Mouse (Mus musculus) CD4-positive, CD25-positive, alpha-beta regulatory T cell, adult 2 months (primary cell): ENCODE data around the gene Ephb6.

ENCODE experiments used
- DNase-seq: peaks from one replicate; pipeline ENCODE4 v3.0.0-alpha.2; 2012; ENCODE audit warnings: low read depth, low spot score

The Ephb6 gene

GRCm38 (mm10) chr6:41605061-41605793 is at the start of gene Ephb6:
Gene Ephb6, plus strand, starts transcription at chr6:41605482.
- DNase-seq, result peak; percentile 85

- DNase-seq, result peak; percentile 63
These were observed 48.9 kb upstream of the Ephb6 start for GRCm38 (mm10) chr6:41556389-41556788.

GRCm38 (mm10) chr6:41557468-41557867 is 47.8 kb upstream of the Ephb6 start:
- DNase-seq, result peak; percentile 57

DNA sequence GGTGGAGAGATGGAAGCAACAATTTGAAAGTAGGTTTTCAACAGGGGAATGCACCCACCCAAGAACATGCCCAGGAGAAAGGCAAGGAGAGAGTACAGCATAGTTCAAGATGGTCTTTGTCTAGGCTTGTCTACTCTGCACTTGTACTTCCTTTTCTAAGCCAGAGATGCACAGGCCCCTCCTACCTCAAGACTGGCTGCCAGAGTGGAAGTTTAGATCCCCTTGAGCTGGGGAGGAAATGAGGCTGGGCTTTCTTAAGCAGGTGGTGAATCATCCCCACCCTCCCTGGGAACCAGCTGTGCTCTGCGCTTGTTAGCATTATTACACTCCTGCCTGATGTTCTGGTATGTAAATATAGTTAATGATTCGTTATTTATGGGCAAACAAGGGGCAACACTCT is 47.0 kb upstream of the Ephb6 start:
- peak; percentile 80 for DNase-seq

GRCm38 (mm10) chr6:41559331-41559730 is 46.0 kb upstream of the Ephb6 start:
- DNase-seq, result peak; percentile 60

DNA sequence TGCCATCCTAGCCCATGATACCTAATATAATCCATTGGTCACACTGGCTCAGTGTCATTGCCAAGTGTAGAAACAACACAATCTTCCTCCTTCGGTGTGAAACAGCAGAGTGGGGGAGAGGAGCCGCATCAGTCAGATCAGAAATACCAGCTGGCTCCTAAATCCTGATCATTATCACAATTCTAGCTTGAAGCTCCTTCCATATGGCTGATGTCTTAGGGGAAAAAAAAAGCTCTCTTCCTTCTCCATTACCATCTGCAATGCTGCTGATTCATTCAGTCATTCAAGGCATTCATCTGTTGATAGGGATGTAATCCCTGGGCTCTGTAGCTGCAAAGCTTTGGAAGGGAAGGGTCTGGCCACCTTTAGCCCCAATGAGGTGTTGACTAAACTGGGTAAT is 45.0 kb upstream of the Ephb6 start:
- no peak for DNase-seq

GRCm38 (mm10) chr6:41562598-41562997 is 42.7 kb upstream of the Ephb6 start:
- DNase-seq, result no peak

DNA sequence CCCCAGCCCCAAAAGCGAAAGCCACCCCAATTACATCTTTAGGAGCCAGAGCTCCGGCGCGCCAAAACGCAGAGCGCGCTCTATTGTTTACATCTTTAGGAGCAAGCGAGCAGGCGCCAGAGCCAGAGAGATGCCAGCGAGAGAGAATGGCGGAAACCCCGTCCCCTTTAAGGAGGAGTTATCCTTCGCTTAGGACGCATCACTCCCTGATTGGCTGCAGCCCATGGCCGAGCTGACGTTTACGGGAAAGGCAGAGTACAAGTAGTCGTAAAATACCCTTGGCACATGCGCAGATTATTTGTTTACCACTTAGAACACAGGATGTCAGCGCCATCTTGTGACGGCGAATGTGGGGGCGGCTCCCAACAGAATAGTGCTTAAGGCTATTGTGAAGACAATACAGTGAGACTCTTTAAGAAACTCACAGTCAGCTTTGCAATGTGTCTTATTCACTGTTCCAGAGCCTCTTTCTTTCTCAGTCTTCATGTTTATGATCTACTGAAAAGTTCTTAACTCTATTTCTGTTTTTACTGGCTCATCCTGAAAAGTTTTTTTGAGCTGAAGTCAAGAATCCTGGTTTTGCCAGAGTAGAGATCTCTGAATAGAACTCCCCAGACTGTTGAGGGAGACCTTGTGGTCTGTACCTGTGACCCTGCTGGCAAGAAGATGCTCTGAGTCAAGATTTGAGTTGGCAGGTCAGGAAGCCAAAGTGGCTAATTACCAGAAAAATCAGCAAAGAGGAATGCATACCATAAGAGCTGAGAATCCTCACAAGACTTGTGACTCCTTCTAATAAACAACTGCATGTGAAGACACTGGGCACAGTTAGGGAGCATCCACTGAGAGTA is 42.0 kb upstream of the Ephb6 start:
- DNase-seq, result peak; percentile 56

GRCm38 (mm10) chr6:41565261-41565660 is 40.0 kb upstream of the Ephb6 start:
- DNase-seq, result no peak

DNA sequence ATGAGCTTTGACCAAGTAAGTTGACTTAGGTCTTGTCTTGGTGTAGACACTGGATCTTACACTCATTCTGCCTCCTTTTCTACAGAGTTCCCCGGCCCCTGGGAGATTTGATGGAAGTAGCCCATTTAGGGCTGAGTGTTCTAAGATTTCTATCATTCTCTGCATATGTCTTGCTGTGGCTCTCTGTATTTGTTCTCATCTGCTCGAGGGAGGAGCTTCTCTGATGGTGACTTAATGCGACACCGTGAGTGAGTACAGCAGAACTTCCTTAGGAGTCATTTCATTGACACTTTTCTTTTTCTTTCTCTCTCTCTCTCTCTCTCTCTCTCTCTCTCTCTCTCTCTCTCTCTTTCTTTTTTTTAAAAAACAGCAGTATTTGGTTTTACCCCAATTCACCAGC is 38.3 kb upstream of the Ephb6 start:
- peak; percentile 47 for DNase-seq

GRCm38 (mm10) chr6:41569078-41569477 is 36.2 kb upstream of the Ephb6 start:
- no peak for DNase-seq

DNA sequence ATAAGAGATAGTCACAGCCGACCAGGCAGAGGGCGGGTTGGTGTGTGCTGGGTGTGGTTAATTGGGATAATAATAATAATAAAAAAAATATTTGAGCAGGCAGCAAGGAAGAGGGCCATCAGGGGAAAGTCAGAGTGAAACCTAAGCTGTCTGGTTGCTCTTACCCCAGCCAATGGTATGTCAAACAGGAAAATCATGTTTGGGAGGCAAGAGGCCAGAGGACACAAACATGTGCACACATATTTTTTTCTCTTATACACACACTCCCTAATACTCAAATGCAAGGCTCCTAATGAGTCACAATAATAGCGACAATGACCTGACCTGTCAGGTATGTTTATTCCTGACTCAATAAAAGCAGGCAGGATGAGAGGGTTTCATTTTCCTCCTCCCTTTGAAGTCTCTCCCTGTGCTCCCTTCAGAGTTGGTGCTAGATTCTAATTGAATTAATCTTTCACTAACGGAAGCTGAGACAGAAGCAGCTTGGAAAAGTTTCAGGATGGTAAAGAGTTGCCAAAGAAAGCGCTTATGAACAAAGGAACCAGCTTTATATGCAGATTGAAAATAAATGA is 28.7 kb upstream of the Ephb6 start:
- no peak for DNase-seq

DNA sequence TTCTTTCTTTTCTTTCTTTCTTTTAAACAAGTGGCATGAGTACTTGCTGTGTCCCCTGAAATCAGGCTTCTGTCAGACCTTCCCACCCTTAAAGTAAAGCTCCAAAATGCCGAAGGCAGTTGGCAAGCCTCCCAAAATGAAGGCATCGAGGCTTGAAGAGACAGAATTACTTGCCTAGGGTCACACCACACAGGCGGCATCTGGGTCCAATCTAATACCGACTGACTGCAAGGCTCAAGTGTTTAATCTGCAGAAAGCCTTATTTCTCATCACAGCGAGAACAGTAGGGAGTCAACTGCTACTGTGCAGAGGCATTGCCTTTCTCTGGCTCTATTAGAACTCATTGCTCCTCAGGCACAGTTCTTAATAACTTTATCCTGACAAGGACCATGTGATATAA is 28.0 kb upstream of the Ephb6 start:
- DNase-seq, result no peak

- peak; percentile 36 for DNase-seq
These were observed 24.0 kb upstream of the Ephb6 start for GRCm38 (mm10) chr6:41581295-41581694.

DNA sequence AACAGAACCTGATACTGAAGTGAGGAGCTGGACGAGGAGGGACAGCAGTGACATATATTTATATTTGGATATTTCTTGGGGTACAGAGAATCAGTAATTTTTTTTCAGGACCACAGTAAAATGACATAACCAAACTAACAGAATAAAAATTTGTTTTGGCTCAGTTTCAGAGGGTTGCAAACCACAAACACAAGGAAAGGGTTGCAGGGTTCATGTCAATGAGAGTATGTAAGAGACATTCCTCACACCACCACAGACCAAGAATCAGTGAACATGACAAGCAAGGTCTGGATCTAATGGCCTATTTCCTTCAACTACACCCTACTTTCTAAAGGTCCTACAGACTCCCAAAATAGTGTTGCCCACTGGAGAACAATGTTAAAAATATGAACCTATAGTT is 23.1 kb upstream of the Ephb6 start:
- no peak for DNase-seq

DNA sequence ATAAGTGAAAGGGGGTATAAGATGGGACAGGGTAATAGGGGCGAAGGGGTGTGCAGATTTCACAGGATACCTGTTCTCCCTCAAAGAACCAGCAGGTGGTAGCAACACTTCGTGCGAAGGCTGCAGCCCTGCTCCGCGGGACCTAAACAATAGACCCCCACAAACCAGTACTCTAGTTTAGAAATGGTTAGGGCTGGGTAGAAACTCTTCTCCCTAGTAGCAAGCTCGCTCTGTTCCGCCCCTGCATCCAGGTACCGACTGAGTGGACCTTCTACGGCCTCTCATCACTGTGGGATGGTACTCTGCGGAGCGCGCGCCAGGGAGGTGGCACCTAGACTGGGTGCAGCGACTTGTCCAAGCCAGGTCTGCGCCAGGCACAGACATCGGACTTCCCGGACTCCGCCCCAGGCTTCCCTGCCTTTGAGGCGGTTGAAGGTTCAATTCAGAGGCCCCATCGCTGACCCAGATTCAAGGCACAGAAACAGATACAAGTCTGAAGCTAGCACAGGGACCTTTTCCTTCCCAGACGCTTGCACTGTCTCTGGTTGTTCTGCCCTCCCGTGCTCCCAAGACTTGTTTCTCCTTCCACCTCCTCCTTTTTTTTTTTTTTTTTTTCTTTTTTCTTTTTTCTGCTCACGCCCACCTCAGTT is 756 bp upstream of the Ephb6 start:
- peak; percentile 80 for DNase-seq

DNA sequence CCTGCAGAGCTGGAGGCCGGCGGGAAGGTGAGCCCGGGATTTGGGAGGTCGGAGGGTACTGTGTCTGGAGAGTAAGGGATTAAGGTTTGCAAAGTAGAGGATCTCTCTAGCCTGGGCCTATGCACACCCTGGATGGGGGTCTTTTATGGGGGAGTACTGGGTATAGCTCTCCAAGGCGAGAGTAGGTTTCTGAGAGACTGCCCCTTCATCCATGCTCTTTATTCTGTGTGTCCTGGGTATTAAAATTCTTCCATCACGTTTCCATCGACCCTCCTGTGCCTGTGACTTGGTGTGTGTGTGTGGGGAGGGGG is 467 bp downstream of the Ephb6 start:
- no peak for DNase-seq

GRCm38 (mm10) chr6:41606214-41606613 is 932 bp downstream of the Ephb6 start:
- peak; percentile 24 for DNase-seq

DNA sequence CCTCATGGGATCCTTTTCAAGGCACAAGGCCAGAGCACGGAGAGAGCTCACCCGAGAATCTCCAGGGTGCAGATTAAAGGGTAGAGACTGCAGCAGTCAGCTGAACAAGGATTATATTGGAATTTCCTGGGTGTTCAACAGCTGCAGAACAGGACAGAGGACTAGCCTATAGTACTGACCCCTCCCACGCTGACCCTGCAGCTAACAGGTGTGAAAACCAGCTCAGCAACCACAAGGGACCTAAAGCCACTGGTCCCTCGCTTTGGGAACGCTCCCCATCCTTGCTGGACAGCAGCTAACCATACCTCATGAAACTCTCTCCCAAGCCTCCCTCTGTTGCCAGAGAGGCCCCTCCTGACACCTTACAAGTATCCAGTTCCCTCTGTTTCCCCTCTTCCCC is 2.4 kb downstream of the Ephb6 start:
- no peak for DNase-seq

DNA sequence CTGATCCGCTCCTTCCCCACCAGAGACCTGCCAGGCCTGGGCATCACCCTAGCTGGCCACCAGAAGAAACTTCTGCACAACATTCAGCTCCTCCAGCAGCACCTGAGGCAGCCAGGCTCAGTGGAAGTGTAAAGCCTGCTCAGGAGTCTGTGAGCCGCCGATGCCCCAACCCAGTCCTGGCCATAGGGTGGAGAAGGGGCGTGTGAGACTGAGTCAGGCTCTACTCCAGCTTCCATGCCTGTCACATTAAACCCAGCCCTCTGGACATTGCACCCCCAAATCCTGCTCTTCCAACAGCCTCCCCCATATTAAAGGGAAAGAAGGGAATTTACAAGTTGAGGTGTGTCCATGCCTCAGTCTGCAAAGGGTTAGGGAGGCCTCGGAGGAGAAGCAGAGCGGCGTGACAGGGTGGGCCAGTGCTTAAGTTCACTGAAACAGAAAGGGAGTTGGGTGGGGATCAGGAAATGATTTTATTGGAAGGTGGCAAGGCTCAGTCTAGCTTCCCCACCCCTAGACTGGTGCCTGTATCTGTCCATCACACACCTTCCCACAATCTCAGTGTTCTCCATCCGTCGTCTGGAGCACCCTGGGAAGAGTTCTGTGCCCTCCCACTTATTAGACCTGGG is 15.0 kb downstream of the Ephb6 start:
- no peak for DNase-seq

DNA sequence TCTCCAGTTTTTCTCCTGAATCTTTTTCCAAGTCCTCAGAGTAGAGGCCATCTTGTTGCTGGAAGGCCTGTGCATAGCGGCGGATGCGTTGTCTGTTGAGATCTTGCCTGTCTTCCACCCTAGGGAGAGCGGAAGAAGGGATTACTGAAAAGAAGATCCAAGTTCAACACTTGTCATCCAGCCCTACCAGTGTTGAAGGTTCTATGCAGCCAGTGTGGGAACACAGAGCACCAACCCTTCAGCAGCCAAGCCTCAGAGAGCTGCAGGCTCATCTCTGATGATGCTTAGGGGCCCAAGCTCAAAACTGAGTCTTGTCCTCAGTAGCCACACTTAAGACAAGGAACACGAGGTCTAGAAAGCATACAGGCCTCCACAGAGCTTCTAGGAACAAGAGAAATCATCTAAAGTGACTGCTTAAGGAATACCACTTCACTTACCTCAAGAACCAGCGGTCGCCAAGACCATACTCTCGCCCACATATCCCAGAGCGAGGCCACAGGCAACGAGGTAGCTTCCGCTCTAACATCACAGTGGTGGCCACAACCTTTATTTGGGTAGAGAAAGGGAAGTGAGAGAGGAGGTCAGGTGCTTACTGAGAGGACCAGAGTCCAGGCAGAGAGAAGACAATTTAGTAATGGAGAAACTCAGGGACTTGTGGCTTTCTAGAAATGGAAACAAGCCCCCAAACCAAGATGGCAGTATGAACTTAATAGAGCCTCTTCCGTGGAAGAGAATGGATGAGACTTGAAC is 16.1 kb downstream of the Ephb6 start:
- DNase-seq, result no peak
